Comparison of ENCODE assay signal across 16 mouse cellular contexts in the genomic region with DNA sequence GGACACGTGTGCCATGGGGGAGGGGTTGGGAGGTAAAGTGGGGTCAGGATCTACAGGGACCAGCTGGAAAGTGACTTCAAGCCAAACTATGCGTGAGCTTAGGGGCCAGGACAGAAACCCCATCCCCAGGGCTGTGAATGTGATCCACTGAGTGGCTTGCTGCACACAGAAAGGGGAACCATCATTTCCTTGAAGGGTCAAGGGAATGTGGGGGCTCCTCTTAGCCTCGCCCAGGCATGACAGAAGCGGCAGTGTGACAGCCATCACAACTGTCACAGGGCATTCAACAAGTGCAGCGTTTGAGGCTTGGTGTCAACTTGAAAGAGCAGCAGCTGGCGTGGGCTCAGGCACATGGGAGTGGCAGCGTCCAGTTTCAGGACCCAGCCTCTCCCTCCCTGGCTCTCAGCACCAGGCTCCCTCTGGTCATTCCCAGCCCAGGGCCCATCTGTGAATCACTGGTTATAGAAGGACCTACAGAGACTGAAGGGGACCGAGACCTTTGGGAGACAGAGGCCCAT.
"Had no signal": no experiment of that assay in that cellular context is flagged by ENCODE, and none has a peak within 500 bp of the region (broad histone marks: within the 10 kb centered on the region; RNA-seq: fewer than 3 reads in every experiment).

No protein-coding gene starts in this region.

- H3K27ac ChIP-seq: left cerebral cortex, adult 2 months; limb, embryonic 10.5 days; liver, embryonic 15.5 days; midbrain, embryonic 13.5 days; neural tube, embryonic 12.5 days; stomach, embryonic 15.5 days had no signal

- ATAC-seq: lung, postnatal 0 days; midbrain, embryonic 13.5 days had no signal

- H3K4me2 ChIP-seq: liver, embryonic 11.5 days; liver, embryonic 15.5 days; midbrain, embryonic 13.5 days; neural tube, embryonic 12.5 days; stomach, embryonic 15.5 days had no signal

- H3K36me3 ChIP-seq: limb, embryonic 10.5 days; liver, embryonic 15.5 days; stomach, embryonic 15.5 days had no signal

- H3K4me3 ChIP-seq: left cerebral cortex, adult 2 months; limb, embryonic 10.5 days; liver, embryonic 15.5 days; midbrain, embryonic 13.5 days; neural tube, embryonic 12.5 days; stomach, embryonic 15.5 days had no signal

- DNase-seq: kidney, adult 2 months; kidney, postnatal 14 days; lung, adult 2 months; lung, postnatal 36 days; retina, postnatal 1 day; right cerebral cortex, postnatal 4 days; spleen, adult 18-20 months; thymus, postnatal 36 days had no signal

- H3K9me3 ChIP-seq: limb, embryonic 10.5 days; liver, embryonic 15.5 days; midbrain, embryonic 13.5 days; neural tube, embryonic 12.5 days; stomach, embryonic 15.5 days had no signal

- H3K27me3 ChIP-seq: liver, embryonic 15.5 days; midbrain, embryonic 13.5 days; neural tube, embryonic 12.5 days; stomach, embryonic 15.5 days had no signal

- H3K9ac ChIP-seq: liver, embryonic 15.5 days; midbrain, embryonic 13.5 days; neural tube, embryonic 12.5 days; stomach, embryonic 15.5 days had no signal
